Mouse (Mus musculus) A20 (cell line): Measurements from ENCODE around the gene Grtp1.

Experiments used
- DNase-seq: peaks from one replicate; pipeline ENCODE4 v3.0.0-alpha.2; 2011; ENCODE audit warnings: low read depth, low spot score

Grtp1 gene

DNA sequence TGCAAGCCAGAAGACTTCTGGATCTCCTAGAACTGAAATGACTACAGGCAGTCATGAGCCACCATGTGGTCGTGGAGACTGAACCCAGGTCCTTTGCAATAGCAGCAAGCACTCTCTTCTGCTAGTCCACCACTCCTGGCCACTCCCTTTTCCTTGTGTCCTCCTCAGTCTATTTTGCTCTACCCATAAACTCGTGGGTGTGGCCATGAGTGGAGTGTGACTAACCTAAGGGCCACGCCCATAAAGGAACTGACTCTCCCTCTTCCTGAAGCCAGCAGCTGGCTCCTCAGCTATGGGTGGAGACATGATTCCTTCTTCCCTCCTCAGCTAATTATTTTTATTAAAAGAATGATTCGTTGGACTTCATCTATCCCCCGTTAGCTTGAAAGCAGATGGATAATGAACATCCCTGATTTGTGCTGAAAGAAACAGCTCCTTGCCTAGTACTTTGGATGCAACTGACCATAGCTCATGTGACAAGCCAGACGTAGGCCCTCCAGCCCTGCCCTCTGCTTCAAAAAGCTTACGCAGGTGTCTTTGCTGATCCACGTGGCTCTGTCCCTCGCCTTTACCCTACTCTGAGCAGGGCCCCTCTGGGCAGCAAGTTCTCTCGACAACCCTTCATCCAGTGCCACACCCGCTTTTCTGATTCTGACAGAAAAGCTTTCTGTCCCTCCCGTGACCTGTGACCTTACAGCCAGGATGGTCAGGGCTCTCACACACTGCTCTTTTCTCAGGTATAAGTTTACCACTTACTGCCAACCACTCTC is 4.1 kb upstream of the Grtp1 start:
- DNase-seq, result no peak

- peak; percentile 45 for DNase-seq
Observed at GRCm38 (mm10) chr8:13203472-13203871, 3.1 kb upstream of the Grtp1 start.

DNA sequence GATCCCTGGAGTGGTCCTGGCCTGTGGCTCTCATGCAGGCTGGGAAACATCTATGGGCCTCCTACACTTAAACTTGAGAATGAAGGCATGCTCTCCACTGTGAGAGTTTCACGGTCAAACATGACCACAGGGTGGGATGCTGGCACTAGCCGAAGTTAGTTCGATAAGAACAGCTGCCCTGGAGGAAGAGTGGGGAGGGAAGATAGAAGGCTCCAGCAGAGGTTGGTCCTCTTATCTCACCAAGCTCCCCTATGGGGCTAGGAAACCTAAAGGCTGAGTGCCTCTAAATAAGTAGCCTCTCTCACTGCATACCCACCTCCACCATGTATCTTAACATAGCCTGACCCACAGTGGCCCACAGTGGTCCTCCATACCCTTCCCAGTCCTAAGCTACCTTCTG is 2.4 kb upstream of the Grtp1 start:
- no peak for DNase-seq

DNA sequence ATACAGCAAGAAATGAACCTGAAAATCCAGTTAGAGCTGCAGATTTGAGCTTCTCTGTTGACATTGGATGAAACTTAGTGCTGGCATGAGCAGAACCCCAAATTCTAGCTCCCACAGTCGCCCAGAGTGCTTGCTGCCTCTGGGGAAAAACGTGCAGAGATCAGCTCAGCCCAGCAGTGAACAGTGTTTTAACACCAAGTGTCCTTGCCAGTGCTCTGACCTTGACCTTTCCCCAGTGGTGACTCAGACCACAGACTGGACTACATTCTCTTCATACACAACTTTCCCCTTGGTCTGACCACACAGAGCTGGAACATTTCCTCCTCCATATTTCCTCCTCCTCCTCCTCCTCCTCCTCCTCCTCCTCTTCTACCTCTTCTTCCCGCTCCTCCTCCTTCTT is 1.6 kb upstream of the Grtp1 start:
- no peak for DNase-seq

GRCm38 (mm10) chr8:13201013-13201334 is 554 bp upstream of the Grtp1 start:
- no peak for DNase-seq

DNA sequence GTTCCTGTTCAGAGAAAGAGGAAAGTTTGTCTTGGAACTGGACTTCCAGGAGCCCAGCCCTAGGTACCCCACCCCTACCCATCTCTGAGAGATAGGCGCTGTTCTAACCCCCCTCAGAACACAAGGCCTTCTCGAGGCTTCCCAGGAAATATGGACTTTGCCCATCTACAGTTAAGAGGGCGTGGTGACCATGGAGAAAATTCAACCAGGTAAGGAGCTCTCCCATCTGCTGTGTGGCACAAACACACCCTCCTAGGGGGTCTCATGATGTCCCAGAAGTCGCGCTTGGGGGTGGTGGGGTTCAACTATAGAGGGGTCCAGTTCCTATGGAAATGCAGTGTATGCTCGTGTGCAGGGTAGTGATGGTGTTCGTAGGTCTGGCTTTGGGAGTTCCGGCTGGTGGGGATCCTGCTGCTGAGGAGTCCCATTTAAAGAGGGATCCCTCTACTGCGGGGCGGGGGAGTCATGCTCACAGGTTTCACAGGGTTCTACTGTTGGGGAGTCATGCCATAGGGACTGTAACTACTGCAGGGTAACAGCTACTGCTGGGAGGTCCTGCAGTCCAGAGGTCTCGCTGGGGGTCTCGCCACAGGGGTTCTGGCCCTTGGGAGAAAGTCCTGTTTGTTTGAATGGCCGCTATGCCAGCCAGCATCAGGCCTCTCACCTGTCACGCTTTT is 897 bp downstream of the Grtp1 start:
- peak; percentile 13 for DNase-seq

DNA sequence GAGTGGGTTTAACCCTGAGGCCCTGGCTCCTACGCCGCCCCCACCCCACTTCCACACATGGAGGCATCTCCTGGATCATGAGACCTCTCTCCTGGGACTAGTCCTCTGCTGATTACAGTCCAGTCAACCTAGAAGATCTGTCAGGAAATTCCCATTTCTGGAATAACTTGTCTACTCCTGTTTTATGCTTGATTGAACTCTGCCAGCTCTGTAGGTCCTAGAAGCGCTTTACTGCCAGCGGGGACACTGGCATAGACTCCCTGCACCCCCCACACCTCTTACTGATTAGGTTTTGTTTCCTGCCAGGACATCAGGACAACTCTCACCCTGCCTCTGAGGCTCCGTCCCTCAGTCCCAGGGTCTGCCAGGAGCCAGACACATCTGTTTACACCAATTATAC is 2.9 kb downstream of the Grtp1 start:
- no peak for DNase-seq

DNA sequence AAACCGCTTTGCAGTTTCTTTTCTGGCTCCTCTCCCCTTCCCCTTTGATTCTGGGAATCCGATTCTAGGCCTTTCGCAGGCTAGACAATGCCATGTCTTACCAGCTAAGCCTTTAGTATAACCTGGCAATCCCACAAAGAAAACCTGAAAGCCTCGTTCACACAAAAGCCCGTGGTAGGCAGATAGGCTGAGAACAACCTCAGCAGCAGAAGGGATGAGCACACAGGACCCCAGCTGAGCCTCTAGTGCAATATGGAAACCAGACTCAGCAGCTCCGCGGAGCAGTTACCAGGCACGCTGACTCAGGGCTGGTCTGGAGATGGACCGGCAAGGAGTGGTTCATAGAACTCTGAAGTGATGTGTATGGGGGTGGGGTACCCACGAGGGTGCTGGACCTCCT is 5.6 kb downstream of the Grtp1 start:
- DNase-seq, result no peak

- DNase-seq, result no peak
Observed at GRCm38 (mm10) chr8:13190235-13190634, 10.2 kb downstream of the Grtp1 start.

- DNase-seq, result no peak
Observed at GRCm38 (mm10) chr8:13188857-13189256, 11.6 kb downstream of the Grtp1 start.

GRCm38 (mm10) chr8:13188052-13188555 is 12.3 kb downstream of the Grtp1 start:
- DNase-seq, result no peak

GRCm38 (mm10) chr8:13187638-13188037 is 12.8 kb downstream of the Grtp1 start:
- DNase-seq, result no peak

GRCm38 (mm10) chr8:13187229-13187628 is 13.2 kb downstream of the Grtp1 start:
- DNase-seq, result no peak

DNA sequence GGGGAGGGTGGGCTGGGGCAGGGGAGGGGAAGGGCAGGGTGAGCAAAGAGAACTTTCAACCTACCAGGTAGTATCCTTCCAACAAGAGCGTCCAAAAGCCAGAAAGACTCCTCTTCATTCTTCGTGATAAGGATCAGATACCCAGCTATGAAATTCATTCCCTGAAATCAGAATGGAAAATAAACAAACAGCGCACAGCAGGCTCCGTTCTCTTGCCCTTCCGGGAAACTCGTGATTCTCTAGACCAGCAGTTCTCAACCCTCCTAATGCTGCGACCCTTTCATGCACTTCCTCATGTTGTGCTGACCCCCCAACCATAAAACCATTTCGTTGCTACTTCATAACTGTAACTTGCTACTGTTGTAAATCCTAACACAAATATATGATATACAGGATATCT is 13.6 kb downstream of the Grtp1 start:
- no peak for DNase-seq

DNA sequence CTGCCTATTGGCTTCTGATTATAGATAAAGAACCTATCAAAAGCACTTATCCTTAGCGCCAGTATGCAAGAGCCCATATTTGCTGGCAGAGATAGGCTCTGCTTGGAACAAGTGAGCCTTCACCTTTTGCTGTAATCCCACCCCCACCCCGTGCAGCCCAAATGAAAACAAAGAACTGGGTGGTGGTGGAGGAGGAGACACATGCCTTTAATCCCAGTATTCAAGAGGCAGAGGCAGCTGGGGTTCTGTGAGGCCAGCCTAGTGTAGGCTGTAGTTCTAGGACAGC is 18.8 kb downstream of the Grtp1 start:
- no peak for DNase-seq

DNA sequence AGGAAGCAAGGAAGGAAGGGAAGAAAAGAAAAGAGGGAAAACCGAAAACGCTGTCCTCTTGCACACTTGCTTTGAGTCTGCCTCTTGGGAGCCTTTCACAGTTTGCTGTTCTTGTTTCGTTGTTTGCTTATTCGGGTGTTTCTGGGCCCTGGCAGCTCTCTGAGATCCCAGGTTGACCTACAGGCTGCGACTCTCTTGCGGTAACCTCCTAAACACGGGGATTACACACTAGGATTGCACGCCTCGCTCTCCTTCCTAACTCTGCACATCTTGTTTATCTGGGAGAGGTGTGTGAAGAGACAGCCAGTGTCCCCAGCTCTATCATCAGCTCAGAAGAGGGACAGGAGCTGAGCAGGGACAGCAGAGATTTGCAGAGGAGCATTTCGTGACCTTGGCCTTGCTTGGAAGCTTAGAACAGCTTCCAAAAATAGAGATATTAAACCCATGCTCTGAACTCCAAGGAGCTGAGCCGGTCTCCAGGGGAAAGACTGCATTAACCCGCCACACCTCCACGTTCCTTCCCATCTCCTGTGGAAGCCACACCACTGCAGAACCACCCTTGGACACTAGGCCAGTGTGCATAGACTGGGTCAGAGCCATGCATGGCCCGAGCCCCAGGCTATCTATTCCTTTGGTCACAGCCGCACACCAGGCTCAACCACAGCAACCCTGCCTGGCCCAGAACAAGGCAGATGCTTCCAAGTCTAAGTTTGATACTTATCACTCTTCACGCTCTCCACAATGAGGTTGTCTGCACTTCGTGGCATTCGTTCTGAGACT is 19.3 kb downstream of the Grtp1 start:
- no peak for DNase-seq

DNA sequence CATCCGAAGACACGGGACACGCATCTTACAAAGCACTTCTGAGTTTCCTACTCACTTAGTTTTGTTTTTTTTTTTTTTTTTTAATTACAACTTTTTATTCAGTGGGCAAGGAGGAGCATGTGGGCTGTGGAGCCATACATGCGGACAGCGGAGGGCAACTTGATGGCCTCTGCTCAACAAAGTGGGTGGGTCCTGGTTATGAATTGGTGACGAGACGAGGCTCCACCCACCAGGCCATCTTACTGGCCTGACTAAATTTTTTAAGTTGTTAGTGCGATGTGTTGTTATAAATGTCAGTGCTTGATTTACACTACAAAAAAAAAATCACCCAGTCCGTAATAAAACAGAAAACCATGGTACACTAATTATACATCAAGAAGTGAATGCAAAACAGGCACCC is 20.0 kb downstream of the Grtp1 start:
- DNase-seq, result no peak

DNA sequence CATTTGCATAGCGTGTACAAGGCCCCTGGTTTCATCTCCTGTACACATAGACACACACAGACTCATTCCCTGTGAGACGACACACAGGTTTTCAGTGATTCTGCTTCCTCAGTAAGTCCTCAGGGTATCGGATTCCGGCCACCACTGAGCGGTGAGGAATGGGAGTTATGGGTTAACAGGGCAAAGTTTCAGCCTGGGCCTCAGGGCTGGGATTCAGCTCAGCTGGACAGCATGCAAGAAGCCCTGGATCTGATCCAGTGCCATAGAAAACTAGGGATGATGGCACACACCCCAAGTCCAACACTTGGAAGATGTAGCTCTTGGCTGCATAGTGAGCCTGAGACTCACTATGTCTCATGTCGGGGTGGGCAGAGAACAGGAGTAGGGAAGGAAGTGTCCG is 20.5 kb downstream of the Grtp1 start:
- DNase-seq, result no peak

- no peak for DNase-seq
Observed at GRCm38 (mm10) chr8:13179482-13179881, 20.9 kb downstream of the Grtp1 start.

DNA sequence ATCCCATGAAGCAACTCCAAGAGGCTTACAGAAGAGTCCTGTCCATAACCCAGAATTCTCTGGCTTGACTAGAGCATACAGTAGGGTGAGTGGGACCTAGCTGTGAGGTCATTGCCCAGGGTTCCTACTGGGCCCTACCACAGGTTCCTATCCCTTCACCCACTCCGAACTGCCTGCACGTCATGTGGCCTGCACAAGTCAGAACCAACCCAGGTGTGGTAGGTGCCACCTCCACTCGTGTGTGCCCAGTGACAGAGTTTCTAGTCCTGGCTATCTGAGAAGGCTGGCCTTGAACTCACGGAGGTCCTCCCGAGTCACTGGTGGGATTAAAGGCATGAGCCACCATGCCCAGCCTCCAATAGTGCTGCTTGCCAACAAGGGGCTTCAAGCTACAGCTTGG is 22.3 kb downstream of the Grtp1 start:
- no peak for DNase-seq

GRCm38 (mm10) chr8:13177173-13177852 is 23.1 kb downstream of the Grtp1 start:
- no peak for DNase-seq

DNA sequence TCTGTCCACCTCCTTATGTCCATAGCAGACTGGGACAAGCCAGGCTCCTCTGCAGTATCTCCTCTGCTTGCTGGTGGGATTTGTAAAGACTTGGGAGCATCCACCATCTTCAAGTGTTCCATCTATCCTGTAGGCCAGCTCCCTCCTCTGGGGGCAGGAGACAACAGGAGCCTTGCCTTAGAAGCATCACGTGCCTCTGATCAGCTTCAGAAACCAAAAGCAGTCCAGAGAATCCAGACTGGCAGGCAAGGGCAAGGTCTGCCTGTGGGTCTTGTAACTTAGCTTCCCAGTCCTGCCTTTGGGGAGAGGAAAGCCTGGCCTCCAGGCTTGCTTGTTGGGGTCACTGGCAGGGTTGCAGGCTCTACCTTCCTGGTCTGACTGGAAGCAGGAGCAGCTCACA is 24.8 kb downstream of the Grtp1 start:
- DNase-seq, result no peak
